Mouse (Mus musculus) ZHBTc4 (cell line): ENCODE results near the gene Rgl2.
"Not testable (repeated sequence)": the region's sequence is repeated elsewhere in the genome, so short reads cannot be mapped to it uniquely, and the experiment has no call there.

Source experiments
- DNase-seq: peaks from one replicate; pipeline ENCODE4 v3.0.0-alpha.2; 2011; ENCODE audit warnings: low read depth, low spot score

Rgl2 gene

GRCm38 (mm10) chr17:33948090-33948904 lies 19.0 kb downstream of the Rgl2 start:
- DNase-seq, result no peak

GRCm38 (mm10) chr17:33948905-33949537 lies 19.7 kb downstream of the Rgl2 start:
- no peak for DNase-seq

- DNase-seq, result peak; percentile 22
Measured at GRCm38 (mm10) chr17:33950131-33950625, 20.8 kb downstream of the Rgl2 start.

GRCm38 (mm10) chr17:33951021-33951946 lies 21.9 kb downstream of the Rgl2 start, which contains the start of gene B3galt4:
Gene B3galt4, minus strand, starts transcription at chr17:33951488.
- peak; percentile 96 for DNase-seq

GRCm38 (mm10) chr17:33952015-33952414 lies 22.7 kb downstream of the Rgl2 start:
- not testable (repeated sequence) for DNase-seq

- DNase-seq, result peak; percentile 32
Measured at GRCm38 (mm10) chr17:33952879-33953278, 23.5 kb downstream of the Rgl2 start.

- DNase-seq, result peak; percentile 21
Measured at GRCm38 (mm10) chr17:33953310-33953709, 24.0 kb downstream of the Rgl2 start.

- DNase-seq, result peak; percentile 26
Measured at GRCm38 (mm10) chr17:33953961-33954565, 24.7 kb downstream of the Rgl2 start.

GRCm38 (mm10) chr17:33954646-33955554 lies 25.6 kb downstream of the Rgl2 start:
- DNase-seq, result peak; percentile 32

GRCm38 (mm10) chr17:33955555-33956214 lies 26.3 kb downstream of the Rgl2 start, which contains the start of the genes Vps52 and Rps18:
Gene Vps52, plus strand, starts transcription at chr17:33955812.
Gene Rps18, minus strand, starts transcription at chr17:33956001.
- peak; percentile 98 for DNase-seq

- DNase-seq, result no peak
Measured at GRCm38 (mm10) chr17:33956336-33956735, 27.0 kb downstream of the Rgl2 start.

- no peak for DNase-seq
Measured at GRCm38 (mm10) chr17:33957493-33957892, 28.1 kb downstream of the Rgl2 start.

- DNase-seq, result no peak
Measured at GRCm38 (mm10) chr17:33958451-33958850, 29.1 kb downstream of the Rgl2 start.

- no peak for DNase-seq
Measured at GRCm38 (mm10) chr17:33959135-33959534, 29.8 kb downstream of the Rgl2 start.

- DNase-seq, result no peak
Measured at GRCm38 (mm10) chr17:33959948-33960347, 30.6 kb downstream of the Rgl2 start.

- no peak for DNase-seq
Measured at GRCm38 (mm10) chr17:33962876-33963275, 33.5 kb downstream of the Rgl2 start.

- DNase-seq, result no peak
Measured at GRCm38 (mm10) chr17:33965082-33965845, 35.9 kb downstream of the Rgl2 start.

- no peak for DNase-seq
Measured at GRCm38 (mm10) chr17:33965846-33966550, 36.7 kb downstream of the Rgl2 start.
